19 mouse cellular contexts compared by ENCODE assay signal in the genomic region with DNA sequence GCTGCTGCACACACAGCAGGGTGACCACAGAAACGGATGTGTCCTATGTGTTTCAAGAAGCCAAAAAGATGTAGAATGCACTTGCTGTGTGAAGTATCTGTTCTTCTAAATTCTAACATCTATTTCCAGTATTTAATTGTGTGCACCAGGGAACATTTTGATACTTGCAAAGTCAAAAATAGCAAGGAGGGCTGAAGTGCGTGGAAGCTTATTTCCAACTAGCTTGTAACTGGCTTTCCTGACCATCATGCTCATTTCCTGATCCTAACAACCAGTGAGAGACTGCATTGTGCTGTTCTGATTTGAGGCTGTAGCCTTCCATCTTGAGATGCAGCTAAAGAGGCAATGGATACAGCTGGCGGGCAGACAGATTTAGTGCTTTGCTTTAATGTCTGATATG.
DNase-seq lines count a peak whose midpoint lies in the region.
"Had no signal": no experiment of that assay in that cellular context is flagged by ENCODE, and none has a peak within 500 bp of the region (broad histone marks: within the 10 kb centered on the region; RNA-seq: fewer than 3 reads in every experiment).

No protein-coding gene starts in this region.

- no peaks in the 10 kb centered on the region for H3K9me3 ChIP-seq in midbrain, embryonic 10.5 days (replicated peaks)
- H3K9me3 ChIP-seq: embryonic facial prominence, embryonic 12.5 days; forebrain, embryonic 15.5 days; heart, embryonic 10.5 days; hindbrain, embryonic 12.5 days had no signal

- no peak overlapping the region for H3K27ac ChIP-seq in midbrain, embryonic 10.5 days (replicated peaks)
- H3K27ac ChIP-seq: embryonic facial prominence, embryonic 12.5 days; forebrain, embryonic 15.5 days; heart, embryonic 10.5 days; hindbrain, embryonic 12.5 days had no signal

- 94% methylated on average over 3 of the region's 3 CpGs for WGBS in midbrain, embryonic 10.5 days

- H3K4me3 ChIP-seq in midbrain, embryonic 10.5 days, result no peak overlapping the region
- H3K4me3 ChIP-seq: embryonic facial prominence, embryonic 12.5 days; forebrain, embryonic 15.5 days; heart, embryonic 10.5 days; hindbrain, embryonic 12.5 days had no signal

- H3K4me1 ChIP-seq in midbrain, embryonic 10.5 days, result no peaks in the 10 kb centered on the region
- H3K4me1 ChIP-seq: embryonic facial prominence, embryonic 12.5 days; forebrain, embryonic 15.5 days; heart, embryonic 10.5 days; hindbrain, embryonic 12.5 days had no signal

- H3K36me3 ChIP-seq in midbrain, embryonic 10.5 days, result peaks cover 29% of the 10 kb centered on the region
- H3K36me3 ChIP-seq: forebrain, embryonic 15.5 days had no signal

- no peaks in the 10 kb centered on the region for H3K27me3 ChIP-seq in midbrain, embryonic 10.5 days (ENCODE audit: low read depth, poor library complexity, severe bottlenecking)
- H3K27me3 ChIP-seq: embryonic facial prominence, embryonic 12.5 days; forebrain, embryonic 15.5 days; hindbrain, embryonic 12.5 days had no signal

- intact Hi-C loops in left cerebral cortex, postnatal 10 days (cut with DNase I), result no loop called here
- intact Hi-C loops in left cerebral cortex, postnatal 25 days (cut with DNase I), result loop anchor here (1.0 to 5.0 kb wide), 3 partner anchors 9 to 186 kb away; a partner anchor contains a TSS

- peak; percentile 43 for DNase-seq in left cerebral cortex, adult 11 months (ENCODE audit: low spot score)
- DNase-seq in left cerebral cortex, postnatal 10 days (ENCODE audit: extremely low spot score in 1 of 2, low spot score in 2 of 2), result no peak
- peak; percentile 16 to 60 for DNase-seq in right cerebral cortex, postnatal 36 days (ENCODE audit: low spot score in 2 of 2)
- DNase-seq in right cerebral cortex, postnatal 25 days, result no peak
- peak; percentile 30 to 76 for DNase-seq in left cerebral cortex, postnatal 25 days (ENCODE audit: low spot score in 2 of 2)
- DNase-seq in midbrain, embryonic 10.5 days (ENCODE audit: low spot score), result no peak
- DNase-seq: adrenal gland, adult 2 months; adrenal gland, postnatal 36 days; cerebellum, adult 11 months; cerebellum, adult 8-10 months; cerebellum, postnatal 14 days; gastrocnemius, postnatal 36 days; heart, adult 11 months; heart, postnatal 10 days; heart, postnatal 4 days had no signal

Comparison
In these comparisons a context has a peak if more than half of its experiments do, and no peak if none do; other contexts are left out.
1. DNase-seq: peak in left cerebral cortex, adult 11 months (single experiment), right cerebral cortex, postnatal 36 days (2 of 2) and left cerebral cortex, postnatal 25 days (2 of 2); none in left cerebral cortex, postnatal 10 days (0 of 2), right cerebral cortex, postnatal 25 days (single experiment) and midbrain, embryonic 10.5 days (single experiment).